Mouse (Mus musculus) lung, postnatal 14 days (tissue): ENCODE measurements around the gene Tmem131.

Source experiments
- DNase-seq: peaks from one replicate; pipeline ENCODE4 v3.0.0; 2021

Gene Tmem131

GRCm38 (mm10) chr1:36768786-36769185, 174.7 kb downstream of the Tmem131 start:
- DNase-seq: no peak

GRCm38 (mm10) chr1:36767321-36767720, 176.1 kb downstream of the Tmem131 start:
- no peak for DNase-seq

GRCm38 (mm10) chr1:36766431-36767205, 176.8 kb downstream of the Tmem131 start:
- DNase-seq: no peak

- DNase-seq: no peak
Observed at GRCm38 (mm10) chr1:36761568-36761967, 181.9 kb downstream of the Tmem131 start, which contains the start of gene Zap70. TSS of gene Zap70 (plus strand) at chr1:36761798.

GRCm38 (mm10) chr1:36761061-36761460, 182.4 kb downstream of the Tmem131 start:
- DNase-seq: no peak

GRCm38 (mm10) chr1:36760401-36760800, 183.1 kb downstream of the Tmem131 start:
- no peak for DNase-seq

GRCm38 (mm10) chr1:36759076-36759475, 184.4 kb downstream of the Tmem131 start:
- no peak for DNase-seq

- no peak for DNase-seq
Observed at GRCm38 (mm10) chr1:36758553-36758952, 184.9 kb downstream of the Tmem131 start.

GRCm38 (mm10) chr1:36753932-36754675, 189.4 kb downstream of the Tmem131 start:
- DNase-seq: no peak

- DNase-seq: peak; percentile 48
Observed at GRCm38 (mm10) chr1:36746452-36746851, 197.0 kb downstream of the Tmem131 start.

- no peak for DNase-seq
Observed at GRCm38 (mm10) chr1:36745661-36746060, 197.8 kb downstream of the Tmem131 start.

- peak; percentile 77 for DNase-seq
Observed at GRCm38 (mm10) chr1:36744268-36744944, 199.1 kb downstream of the Tmem131 start.

- no peak for DNase-seq
Observed at GRCm38 (mm10) chr1:36743046-36743445, 200.4 kb downstream of the Tmem131 start.
